Comparison of ENCODE assay signal across 8 mouse cellular contexts in the genomic region with DNA sequence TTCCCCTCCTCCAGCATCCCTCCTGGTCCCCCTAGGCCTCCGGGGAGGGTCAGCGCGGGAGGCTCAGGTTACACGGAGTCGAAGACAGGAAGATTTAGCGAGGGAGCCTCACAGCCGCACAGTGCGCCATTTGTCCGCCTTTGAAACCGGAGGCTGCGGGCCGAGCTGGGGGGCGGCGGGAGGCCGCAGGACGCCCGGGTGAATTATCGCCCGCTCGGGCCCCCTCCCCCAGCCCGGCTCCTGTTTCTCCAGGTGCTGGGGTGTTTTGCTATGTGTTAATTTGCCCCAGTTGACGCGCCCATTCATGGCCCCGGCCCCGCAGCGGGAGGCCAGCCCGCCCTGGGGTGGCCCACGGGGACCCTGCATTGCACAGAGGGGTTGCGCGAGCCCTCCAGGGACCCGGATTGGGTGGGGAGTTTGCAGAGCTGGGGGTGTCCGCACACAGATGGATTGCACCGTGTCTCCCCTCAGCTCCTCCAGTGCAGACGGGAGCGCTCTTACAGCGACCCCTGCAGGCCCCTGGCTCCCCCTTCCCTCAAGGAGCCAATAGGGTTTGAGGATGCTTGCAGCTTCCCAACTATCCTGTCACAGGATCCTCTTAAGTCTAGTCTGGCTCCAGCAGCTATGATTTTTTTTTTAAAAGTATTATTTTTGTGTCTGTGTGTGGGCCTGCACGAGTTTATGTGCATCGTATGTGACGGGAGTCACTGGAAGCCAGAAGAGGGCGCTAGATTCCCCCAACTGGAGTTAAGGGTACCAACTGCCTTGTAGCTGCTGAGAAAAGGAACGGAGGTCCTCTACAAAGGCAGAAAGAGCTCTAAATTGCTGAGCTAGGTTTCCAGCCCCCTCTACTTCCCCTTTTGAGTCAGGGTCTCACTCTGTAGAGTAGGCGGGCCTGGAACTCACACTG. TPM values are rescaled to one million over a fixed set of nuclear protein-coding genes. Genes with fewer than 3 reads are reported as not detected.
DNase-seq lines count a peak whose midpoint lies in the region; ATAC-seq and TF ChIP-seq lines count a peak whose summit lies in the region.

No protein-coding gene starts in this region.

- DNase-seq in cerebellum, postnatal 10 days: peak; percentile 59 to 63
- DNase-seq in cerebellum, adult 11-12 months: no peak
- peak; percentile 32 to 48 for DNase-seq in B cell, adult 2 months
- peak; percentile 85 for DNase-seq in forebrain, embryonic 11.5 days (ENCODE audit: low spot score)
- DNase-seq in midbrain, embryonic 10.5 days (ENCODE audit: low spot score): peak; percentile 82
- DNase-seq in thymus, postnatal 36 days: peak; percentile 26 to 40
- DNase-seq in layer of hippocampus, adult 8-10 months (ENCODE audit: low spot score in 2 of 2): no peak

- H3K36me3 ChIP-seq in forebrain, embryonic 11.5 days (ENCODE audit: control insufficient read depth, insufficient read depth, low read length): no peaks in the 10 kb centered on the region
- no peaks in the 10 kb centered on the region for H3K36me3 ChIP-seq in intestine, postnatal 0 days (ENCODE audit: control insufficient read depth, insufficient read depth)
- no peaks in the 10 kb centered on the region for H3K36me3 ChIP-seq in midbrain, embryonic 10.5 days

- WGBS in forebrain, embryonic 11.5 days: 4% methylated on average over 42 of the region's 42 CpGs
- WGBS in intestine, postnatal 0 days: 10% methylated on average over 40 of the region's 42 CpGs
- 3% methylated on average over 42 of the region's 42 CpGs for WGBS in midbrain, embryonic 10.5 days

- H3K4me3 ChIP-seq in forebrain, embryonic 11.5 days (ENCODE audit: low read depth, low read length): peak overlapping the region; percentile 36
- peak overlapping the region; percentile 29 for H3K4me3 ChIP-seq in intestine, postnatal 0 days (ENCODE audit: low read depth, low read length)
- H3K4me3 ChIP-seq in midbrain, embryonic 10.5 days: peak overlapping the region; percentile 68

- peak overlapping the region; percentile 83 for H3K4me2 ChIP-seq in forebrain, embryonic 11.5 days (ENCODE audit: low read depth, low read length, severe bottlenecking)
- H3K4me2 ChIP-seq in intestine, postnatal 0 days (replicated peaks; ENCODE audit: low read depth): peak overlapping the region; percentile 61

- no peaks in the 10 kb centered on the region for H3K9me3 ChIP-seq in forebrain, embryonic 11.5 days (ENCODE audit: control insufficient read depth, low read length)
- H3K9me3 ChIP-seq in intestine, postnatal 0 days (ENCODE audit: control insufficient read depth): no peaks in the 10 kb centered on the region
- 0 out of 2 replicates have a peak, but pooled peaks cover 2% of the 10 kb centered on the region for H3K9me3 ChIP-seq in midbrain, embryonic 10.5 days (replicated peaks)

- peaks cover 22% of the 10 kb centered on the region for H3K4me1 ChIP-seq in forebrain, embryonic 11.5 days (replicated peaks; ENCODE audit: control insufficient read depth, insufficient read depth, low read length)
- no peaks in the 10 kb centered on the region for H3K4me1 ChIP-seq in intestine, postnatal 0 days (replicated peaks; ENCODE audit: control insufficient read depth, insufficient read depth, low read length)
- H3K4me1 ChIP-seq in midbrain, embryonic 10.5 days: peaks cover 57% of the 10 kb centered on the region

- no peak overlapping the region for H3K27ac ChIP-seq in forebrain, embryonic 11.5 days (ENCODE audit: low read depth, low read length)
- H3K27ac ChIP-seq in intestine, postnatal 0 days (ENCODE audit: low read depth, low read length): no peak overlapping the region
- H3K27ac ChIP-seq in midbrain, embryonic 10.5 days (replicated peaks): peak overlapping the region; percentile 95

- peak; percentile 79 for ATAC-seq in forebrain, embryonic 11.5 days (replicated peaks; ENCODE audit: low FRiP score)
- no peak for ATAC-seq in intestine, postnatal 0 days

- peak overlapping the region; percentile 64 for H3K9ac ChIP-seq in forebrain, embryonic 11.5 days (ENCODE audit: low read length)
- peak overlapping the region; percentile 22; the same call in 1 of the 2 replicates for H3K9ac ChIP-seq in intestine, postnatal 0 days (ENCODE audit: low read depth, low read length)

- peak; percentile 71 for TF ChIP-seq CTCF in intestine, postnatal 0 days (IDR thresholded peaks at IDR 0.05; ENCODE audit: low read depth)

- H3K27me3 ChIP-seq in forebrain, embryonic 11.5 days (ENCODE audit: control insufficient read depth, insufficient read depth, low read length): peaks cover 5% of the 10 kb centered on the region; the same call in 1 of the 2 replicates
- no peaks in the 10 kb centered on the region; the same call in 1 of the 2 replicates for H3K27me3 ChIP-seq in intestine, postnatal 0 days (replicated peaks; ENCODE audit: control insufficient read depth, insufficient read depth, low read length)
- peaks cover 68% of the 10 kb centered on the region for H3K27me3 ChIP-seq in midbrain, embryonic 10.5 days (ENCODE audit: low read depth, poor library complexity, severe bottlenecking)

RNA-seq across cellular contexts. Expression of gene 1700122O11Rik, which starts 6.3 kb away (rescaled TPM):
- polyA plus RNA-seq in forebrain, embryonic 11.5 days (2014; fragmentation: Nextera tagmentation; extraction: Ambion mirVana): not detected in 2 replicates
- polyA plus RNA-seq in intestine, postnatal 0 days (2015; fragmentation: Nextera tagmentation; extraction: Ambion mirVana): not detected in 2 replicates
- polyA plus RNA-seq in midbrain, embryonic 10.5 days (2016; fragmentation: Nextera tagmentation; extraction: Ambion mirVana): not detected in 2 replicates
- total RNA-seq in layer of hippocampus, adult 8-10 months (2022): not detected

RNA-seq across cellular contexts. Expression of gene 1700067P10Rik, which starts 57.3 kb away (rescaled TPM):
- not detected in 2 replicates for polyA plus RNA-seq in forebrain, embryonic 11.5 days (2014; fragmentation: Nextera tagmentation; extraction: Ambion mirVana)
- not detected in 2 replicates for polyA plus RNA-seq in intestine, postnatal 0 days (2015; fragmentation: Nextera tagmentation; extraction: Ambion mirVana)
- not detected in 2 replicates for polyA plus RNA-seq in midbrain, embryonic 10.5 days (2016; fragmentation: Nextera tagmentation; extraction: Ambion mirVana)
- not detected for total RNA-seq in layer of hippocampus, adult 8-10 months (2022)

Comparison
In these comparisons a context has a peak if more than half of its experiments do, and no peak if none do; other contexts are left out.
1. DNase-seq: peak in cerebellum, postnatal 10 days (2 of 2), B cell, adult 2 months (2 of 2), forebrain, embryonic 11.5 days (single experiment), midbrain, embryonic 10.5 days (single experiment) and thymus, postnatal 36 days (2 of 2); none in cerebellum, adult 11-12 months (single experiment) and layer of hippocampus, adult 8-10 months (0 of 2).
2. Peak in every context shown above with its lines, with median percentiles within 50 percentile points of each other: H3K4me3 ChIP-seq.